Mouse (Mus musculus): ENCODE data around the gene Nkiras2.
A peak's percentile ranks its signal among the peaks of the same experiment; 100 is the strongest.
"Not testable (repeated sequence)": the region's sequence is repeated elsewhere in the genome, so short reads cannot be mapped to it uniquely, and the experiment has no call there.

The Nkiras2 gene

GRCm38 (mm10) chr11:100598074-100598473 is 21.0 kb upstream of the Nkiras2 start:
- no peak for DNase-seq (ENCODE audit: low read depth, low spot score)

- DNase-seq (ENCODE audit: low read depth, low spot score) = no peak
Measured at GRCm38 (mm10) chr11:100601372-100601771, 17.7 kb upstream of the Nkiras2 start.

- DNase-seq (ENCODE audit: low read depth, low spot score) = no peak
Measured at GRCm38 (mm10) chr11:100603155-100603554, 15.9 kb upstream of the Nkiras2 start.

DNA sequence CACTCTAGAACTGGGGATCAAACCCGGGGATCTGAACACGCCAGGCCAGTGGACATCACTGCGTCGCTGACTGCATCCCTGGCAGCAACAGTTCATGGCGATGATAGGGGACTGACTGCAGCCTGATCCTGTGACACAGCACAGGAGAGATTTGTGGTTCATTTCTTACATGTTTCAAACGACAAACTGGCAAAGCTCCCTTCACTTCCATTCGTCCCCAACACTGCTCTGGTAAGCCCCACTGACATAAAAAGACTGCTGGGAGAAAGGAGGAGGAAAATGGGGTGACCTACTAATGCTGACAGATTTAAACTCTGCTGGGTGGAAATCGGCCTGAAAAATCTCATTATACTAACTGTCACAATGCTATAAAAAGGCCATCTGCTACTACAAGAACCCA is 15.2 kb upstream of the Nkiras2 start:
- no peak for DNase-seq (ENCODE audit: low read depth, low spot score)

GRCm38 (mm10) chr11:100604321-100605005 is 14.6 kb upstream of the Nkiras2 start:
- no peak for DNase-seq (ENCODE audit: low read depth, low spot score)

DNA sequence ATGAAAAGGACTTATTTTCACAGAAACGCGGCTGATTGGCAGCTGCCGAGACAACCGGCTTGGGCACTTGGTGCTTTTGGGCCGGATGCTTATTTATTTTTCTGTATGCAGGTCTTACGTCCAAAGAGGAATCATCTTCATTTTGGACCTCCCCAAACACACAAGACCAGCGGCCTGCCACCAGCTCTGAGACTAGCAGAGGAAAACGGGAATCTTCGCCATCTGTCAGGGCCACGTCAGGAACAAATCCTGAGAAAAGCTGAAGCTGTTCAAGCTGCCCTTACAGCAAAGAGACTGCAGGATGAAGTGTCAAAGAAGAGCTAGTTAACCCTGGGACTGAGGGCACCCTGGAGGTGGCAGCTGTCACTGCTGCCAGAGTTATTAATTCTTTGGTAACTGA is 13.6 kb upstream of the Nkiras2 start:
- DNase-seq (ENCODE audit: low read depth, low spot score) = no peak

DNA sequence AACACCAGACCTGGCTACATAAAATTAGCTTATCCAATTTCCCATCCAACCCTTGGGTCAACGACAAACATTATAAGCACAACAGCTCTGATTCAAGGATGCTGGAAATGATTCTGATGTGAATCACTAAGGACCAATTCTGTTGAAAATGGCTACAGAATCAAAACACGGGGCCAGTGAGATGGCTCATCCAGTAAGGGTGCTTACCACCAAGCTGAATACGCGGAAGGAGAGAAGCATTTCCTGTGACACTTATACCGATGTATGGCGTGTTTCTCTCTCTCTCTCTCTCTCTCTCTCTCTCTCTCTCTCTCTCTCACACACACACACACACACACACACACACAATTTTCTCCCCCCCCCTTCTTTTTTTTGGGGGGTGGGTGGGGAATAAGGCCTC is 11.9 kb upstream of the Nkiras2 start:
- peak; percentile 56 for DNase-seq (ENCODE audit: low read depth, low spot score)

- DNase-seq (ENCODE audit: low read depth, low spot score) = peak; percentile 76
Measured at GRCm38 (mm10) chr11:100608796-100609195, 10.2 kb upstream of the Nkiras2 start.

- DNase-seq (ENCODE audit: low read depth, low spot score) = no peak
Measured at GRCm38 (mm10) chr11:100609355-100609996, 9.6 kb upstream of the Nkiras2 start.

DNA sequence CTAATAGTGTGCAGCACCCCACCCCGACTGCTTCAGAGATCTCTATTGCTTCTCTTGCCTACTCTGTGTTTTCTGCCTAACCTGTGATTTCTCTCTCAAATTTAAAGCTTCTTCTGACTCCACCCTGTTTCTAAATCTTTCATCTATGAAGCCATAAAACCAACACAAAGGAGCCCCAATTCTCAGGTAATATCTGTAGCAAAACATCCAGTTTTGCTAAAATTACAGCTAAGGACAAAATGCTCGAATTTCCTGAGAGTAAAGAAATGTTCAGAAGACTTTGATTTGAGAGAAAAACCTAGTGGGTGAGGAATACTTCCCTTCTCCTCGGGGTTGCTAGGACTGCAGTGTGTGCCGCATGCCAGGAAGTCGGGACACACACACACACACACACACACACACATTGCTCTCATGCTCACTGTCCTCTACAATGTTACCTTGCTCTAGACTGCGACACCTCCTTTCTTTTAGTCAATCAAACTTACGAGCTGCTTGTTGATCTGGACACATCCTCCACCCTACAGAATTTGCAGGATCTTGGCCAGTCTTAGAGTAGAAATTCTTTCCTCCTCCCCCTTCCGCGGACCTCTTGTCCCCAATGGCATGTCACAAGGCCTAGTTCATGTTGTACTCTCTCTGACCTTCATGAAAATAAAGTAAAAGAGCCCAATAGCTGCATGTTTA is 8.9 kb upstream of the Nkiras2 start:
- peak; percentile 62 for DNase-seq (ENCODE audit: low read depth, low spot score)

- DNase-seq (ENCODE audit: low read depth, low spot score) = peak; percentile 28
Measured at GRCm38 (mm10) chr11:100611627-100612026, 7.4 kb upstream of the Nkiras2 start.

DNA sequence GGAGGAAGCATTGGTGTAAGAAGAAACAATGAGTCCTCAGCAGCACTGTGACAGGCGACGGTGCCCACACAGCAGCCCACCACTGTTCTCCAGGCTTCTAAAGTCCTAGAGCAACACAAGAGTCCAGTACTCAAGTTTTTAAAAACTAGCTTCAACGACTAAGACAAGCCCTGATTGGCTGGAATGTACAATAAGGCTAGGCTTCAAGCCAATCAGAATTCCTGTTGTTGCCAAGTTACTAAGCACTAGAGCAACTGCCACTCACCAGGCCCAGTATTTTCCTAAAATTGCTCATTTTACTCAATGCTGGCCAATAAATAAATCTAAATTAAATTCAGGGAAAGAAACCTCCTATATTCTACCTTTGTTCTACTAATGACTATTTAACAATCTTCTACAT is 5.8 kb upstream of the Nkiras2 start:
- peak; percentile 28 for DNase-seq (ENCODE audit: low read depth, low spot score)

DNA sequence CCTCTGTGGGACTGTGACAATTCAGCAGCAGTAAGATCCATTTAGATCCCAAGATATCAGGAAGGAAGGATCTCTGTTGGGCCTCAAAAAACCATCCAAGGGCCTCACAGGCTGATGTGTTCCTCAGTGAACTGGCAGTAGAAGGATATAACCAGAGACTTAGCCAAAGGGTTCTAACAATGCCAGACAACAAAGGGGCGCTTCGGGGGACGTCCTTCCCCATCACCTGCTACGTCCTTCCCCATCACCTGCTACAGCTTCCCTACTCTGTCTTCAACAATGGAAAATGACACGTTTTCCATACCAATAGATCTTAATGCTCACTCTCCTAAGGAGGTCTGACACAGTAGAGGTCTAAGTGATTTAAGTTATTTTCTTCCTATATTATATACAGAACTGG is 2.7 kb upstream of the Nkiras2 start:
- DNase-seq (ENCODE audit: low read depth, low spot score) = no peak

GRCm38 (mm10) chr11:100616836-100617235 is 2.2 kb upstream of the Nkiras2 start:
- not testable (repeated sequence) for DNase-seq (ENCODE audit: low read depth, low spot score)

DNA sequence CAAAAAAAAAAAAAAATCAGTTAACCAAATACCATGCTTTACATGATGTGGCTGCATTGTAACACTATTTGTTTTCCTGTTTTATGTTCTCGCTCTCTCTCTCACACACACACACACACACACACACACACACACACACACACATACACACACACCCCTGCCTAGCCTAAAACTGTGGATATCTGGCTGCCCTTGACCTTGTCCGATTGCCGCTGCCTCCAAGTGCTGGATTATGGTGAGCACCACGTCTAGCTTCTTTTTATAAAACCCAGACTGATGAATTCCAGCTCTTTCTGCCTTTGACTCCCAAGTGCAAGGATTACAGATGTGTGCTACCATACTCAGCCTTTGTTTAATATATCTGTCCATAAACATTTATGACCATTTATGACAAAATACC is 1.6 kb upstream of the Nkiras2 start:
- DNase-seq (ENCODE audit: low read depth, low spot score) = no peak

DNA sequence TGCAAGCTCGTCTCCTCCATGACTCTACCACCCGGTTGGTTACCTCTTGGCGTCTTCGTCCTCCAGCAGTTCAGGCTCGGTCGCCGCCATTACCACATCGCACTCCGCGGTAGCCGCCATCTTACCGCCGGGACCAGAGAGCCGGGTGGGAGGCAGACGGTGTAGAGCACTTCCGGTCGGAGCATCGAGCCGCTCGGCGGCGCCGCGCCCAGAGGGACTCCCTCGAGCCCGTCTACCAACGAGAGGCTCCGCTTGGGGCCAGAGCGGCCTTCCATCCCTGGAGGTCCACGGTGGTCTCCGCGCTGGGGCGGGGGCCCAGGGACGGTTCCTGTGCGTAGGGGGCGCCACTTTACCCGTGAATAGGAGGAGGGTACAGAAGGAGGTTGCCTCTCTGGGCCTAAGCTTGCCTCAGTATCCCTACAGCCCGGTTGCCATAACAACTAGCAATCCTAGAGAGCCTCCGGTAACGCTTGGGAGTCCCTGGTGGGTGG is 486 bp downstream of the Nkiras2 start:
- DNase-seq (ENCODE audit: low read depth, low spot score) = peak; percentile 95

GRCm38 (mm10) chr11:100619982-100620381 is 938 bp downstream of the Nkiras2 start, which contains the start of gene Dnajc7:
TSS of gene Dnajc7 (minus strand) at chr11:100620168.
- DNase-seq (ENCODE audit: low read depth, low spot score) = peak; percentile 71

DNA sequence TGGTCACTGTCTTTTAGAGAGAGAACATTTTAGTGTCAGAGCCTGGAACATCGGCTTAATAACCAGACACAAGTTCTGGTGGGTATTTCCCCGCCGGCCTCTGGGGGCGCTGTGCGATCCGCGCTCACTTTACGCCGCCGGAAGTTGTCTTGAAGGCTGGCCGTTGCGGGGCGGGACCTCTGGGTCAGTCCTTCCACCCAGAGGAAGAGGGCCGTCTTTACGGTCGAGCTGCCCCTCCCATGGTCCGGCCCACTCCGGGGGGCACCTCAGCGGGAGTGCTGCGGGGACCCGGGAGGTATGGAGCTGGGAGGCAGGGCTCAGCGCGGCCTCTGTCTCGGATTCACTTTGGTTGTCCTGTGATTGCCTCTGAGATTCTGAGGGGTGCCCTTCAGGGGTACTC is 3.7 kb downstream of the Nkiras2 start:
- DNase-seq (ENCODE audit: low read depth, low spot score) = peak; percentile 95

GRCm38 (mm10) chr11:100623867-100624266 is 4.8 kb downstream of the Nkiras2 start:
- DNase-seq (ENCODE audit: low read depth, low spot score) = no peak

DNA sequence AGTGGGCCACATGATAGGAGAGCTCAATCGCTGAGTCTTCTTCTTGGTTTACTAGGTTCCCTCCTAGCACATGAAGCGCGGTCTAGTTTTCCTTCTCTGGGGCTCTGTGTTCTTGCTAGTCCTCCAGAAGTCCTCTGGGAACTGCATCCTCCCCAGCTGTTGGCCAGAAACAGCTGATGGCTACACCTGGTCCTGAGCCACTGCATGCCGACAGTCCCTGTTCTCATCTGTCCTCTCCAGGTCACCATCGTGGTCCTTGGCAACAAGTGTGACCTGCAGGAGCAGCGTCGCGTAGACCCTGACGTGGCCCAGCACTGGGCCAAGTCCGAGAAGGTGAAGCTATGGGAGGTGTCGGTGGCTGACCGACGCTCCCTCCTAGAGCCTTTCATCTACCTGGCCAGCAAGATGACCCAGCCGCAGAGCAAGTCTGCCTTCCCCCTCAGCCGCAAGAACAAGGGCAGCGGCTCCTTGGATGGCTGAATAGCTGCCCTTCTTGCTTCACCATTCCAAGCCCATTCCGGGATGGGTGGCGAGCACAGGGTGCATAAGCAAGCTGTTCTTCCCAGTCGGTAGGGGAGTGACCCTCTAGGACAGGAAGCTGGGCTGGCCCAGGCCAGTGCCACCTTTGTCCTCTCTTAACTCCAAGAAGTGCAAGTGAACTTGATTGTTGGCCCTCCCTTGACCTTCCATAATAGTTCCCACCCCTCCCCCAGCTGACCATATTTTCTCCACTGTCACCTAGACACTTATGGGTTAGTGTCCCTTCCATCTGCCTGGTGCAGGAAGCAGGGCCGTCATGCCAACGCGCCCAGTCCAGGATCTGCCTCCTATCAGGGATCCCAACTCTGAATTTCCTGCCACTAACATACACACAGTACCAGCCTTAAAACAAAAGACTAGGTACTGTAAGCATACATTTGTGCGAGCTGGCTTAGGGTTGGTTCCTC is 7.0 kb downstream of the Nkiras2 start:
- no peak for DNase-seq (ENCODE audit: low read depth, low spot score)

DNA sequence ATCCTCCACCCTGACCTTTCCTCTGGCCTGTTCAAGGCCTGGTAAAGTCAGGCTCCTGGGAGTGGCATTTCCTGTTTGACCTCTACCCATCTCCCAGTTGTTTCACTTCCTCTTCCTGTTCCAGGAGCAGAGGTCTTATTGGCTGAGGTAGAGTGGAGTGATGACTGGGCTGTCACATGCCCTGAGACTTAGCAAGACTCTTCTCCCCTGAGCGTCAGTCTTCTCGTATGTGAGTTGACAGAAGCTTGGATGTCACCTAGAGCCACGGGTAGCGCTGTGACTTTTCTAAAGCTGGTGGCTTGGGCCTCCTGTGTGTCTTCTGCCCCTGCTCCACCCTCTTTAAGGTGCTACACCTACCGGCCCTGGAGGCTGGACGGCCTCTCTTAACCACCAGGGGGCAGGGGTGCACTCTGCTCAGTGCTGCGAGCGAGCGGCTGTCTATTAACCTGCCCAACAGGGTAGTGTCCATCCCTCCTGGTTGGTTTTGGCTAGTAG is 7.7 kb downstream of the Nkiras2 start:
- peak; percentile 85 for DNase-seq (ENCODE audit: low read depth, low spot score)
